Comparison of ENCODE assay signal across 9 mouse cellular contexts in genomic region chr7:30233387-30233786, GRCm38 (mm10). TPM values are rescaled to one million over a fixed set of nuclear protein-coding genes. Genes with fewer than 3 reads are reported as not detected.
DNase-seq lines count a peak whose midpoint lies in the region; ATAC-seq and TF ChIP-seq lines count a peak whose summit lies in the region.
"Had no signal": no experiment of that assay in that cellular context is flagged by ENCODE, and none has a peak within 500 bp of the region (broad histone marks: within the 10 kb centered on the region; RNA-seq: fewer than 3 reads in every experiment).

No protein-coding gene starts in this region.

- H3K27me3 ChIP-seq in forebrain, embryonic 10.5 days (ENCODE audit: poor library complexity, severe bottlenecking) = no peaks in the 10 kb centered on the region
- no peaks in the 10 kb centered on the region for H3K27me3 ChIP-seq in forebrain, postnatal 0 days (ENCODE audit: insufficient read depth, low read length)
- no peaks in the 10 kb centered on the region for H3K27me3 ChIP-seq in neural tube, embryonic 11.5 days (ENCODE audit: control insufficient read depth, insufficient read depth, low read length)
- H3K27me3 ChIP-seq in midbrain, embryonic 14.5 days (ENCODE audit: control insufficient read depth, insufficient read depth, low read length) = no peaks in the 10 kb centered on the region

- ATAC-seq in forebrain, postnatal 0 days = no peak
- ATAC-seq in neural tube, embryonic 11.5 days (ENCODE audit: insufficient read depth, low FRiP score, low TSS enrichment) = no peak
- no peak for ATAC-seq in midbrain, embryonic 14.5 days (ENCODE audit: low FRiP score, low TSS enrichment)

- H3K27ac ChIP-seq in forebrain, embryonic 10.5 days = peak overlapping the region; percentile 96; the same call in 1 of the 2 replicates
- no peak overlapping the region for H3K27ac ChIP-seq in forebrain, postnatal 0 days (ENCODE audit: low read depth, low read length)
- no peak overlapping the region for H3K27ac ChIP-seq in neural tube, embryonic 11.5 days (ENCODE audit: low read depth, low read length)
- H3K27ac ChIP-seq in midbrain, embryonic 14.5 days (replicated peaks; ENCODE audit: low read depth, low read length) = no peak overlapping the region
- no peak overlapping the region for H3K27ac ChIP-seq in left cerebral cortex, adult 2 months

- TF ChIP-seq CTCF in forebrain, postnatal 0 days (IDR thresholded peaks at IDR 0.05; ENCODE audit: low read depth) = no peak
- no peak for TF ChIP-seq CTCF in left cerebral cortex, adult 2 months (IDR thresholded peaks at IDR 0.05)

- H3K4me3 ChIP-seq in forebrain, embryonic 10.5 days = peak overlapping the region; percentile 81
- H3K4me3 ChIP-seq in forebrain, postnatal 0 days (ENCODE audit: low read depth, low read length) = no peak overlapping the region
- H3K4me3 ChIP-seq in neural tube, embryonic 11.5 days (ENCODE audit: low read depth, low read length) = no peak overlapping the region; the same call in 1 of the 2 replicates
- H3K4me3 ChIP-seq in midbrain, embryonic 14.5 days (replicated peaks; ENCODE audit: low read depth, low read length) = no peak overlapping the region
- H3K4me3 ChIP-seq in left cerebral cortex, adult 2 months = no peak overlapping the region

- H3K9me3 ChIP-seq in forebrain, embryonic 10.5 days = no peaks in the 10 kb centered on the region
- H3K9me3 ChIP-seq in forebrain, postnatal 0 days (ENCODE audit: low read length) = no peaks in the 10 kb centered on the region
- H3K9me3 ChIP-seq in neural tube, embryonic 11.5 days (ENCODE audit: control insufficient read depth, low read length) = no peaks in the 10 kb centered on the region
- no peaks in the 10 kb centered on the region for H3K9me3 ChIP-seq in midbrain, embryonic 14.5 days (ENCODE audit: control insufficient read depth, low read length)

- H3K9ac ChIP-seq in forebrain, postnatal 0 days = no peak overlapping the region
- H3K9ac ChIP-seq in neural tube, embryonic 11.5 days (ENCODE audit: low read length) = no peak overlapping the region
- no peak overlapping the region for H3K9ac ChIP-seq in midbrain, embryonic 14.5 days (replicated peaks; ENCODE audit: low read length)

- intact Hi-C loops in left cerebral cortex, adult 2 months (cut with DNase I) = loop anchor here (5.0 kb wide), 1 partner anchor 49 kb away; the partner anchor contains the start of genes Thap8 and Wdr62

- peaks cover 24% of the 10 kb centered on the region for H3K4me1 ChIP-seq in forebrain, embryonic 10.5 days
- H3K4me1 ChIP-seq in forebrain, postnatal 0 days (ENCODE audit: insufficient read depth) = 0 out of 2 replicates have a peak, but pooled peaks cover 5% of the 10 kb centered on the region
- H3K4me1 ChIP-seq in neural tube, embryonic 11.5 days (ENCODE audit: control insufficient read depth, insufficient read depth, low read length) = peaks cover 10% of the 10 kb centered on the region
- H3K4me1 ChIP-seq in midbrain, embryonic 14.5 days (ENCODE audit: control insufficient read depth, insufficient read depth, low read length) = peaks cover 19% of the 10 kb centered on the region

- no peak overlapping the region for H3K4me2 ChIP-seq in forebrain, postnatal 0 days (ENCODE audit: low read depth)
- peak overlapping the region; percentile 70 for H3K4me2 ChIP-seq in neural tube, embryonic 11.5 days (ENCODE audit: low read depth)
- H3K4me2 ChIP-seq in midbrain, embryonic 14.5 days (ENCODE audit: low read length) = peak overlapping the region; percentile 69; the same call in 1 of the 2 replicates

- no peak for DNase-seq in forebrain, embryonic 10.5 days (ENCODE audit: extremely low spot score, low spot score)
- DNase-seq in forebrain, postnatal 0 days = no peak
- DNase-seq in neural tube, embryonic 11.5 days (ENCODE audit: low spot score) = no peak
- DNase-seq in neural tube, embryonic 10.5 days (ENCODE audit: extremely low spot score, low spot score) = no peak
- DNase-seq in kidney, adult 11 months = peak; percentile 47
- DNase-seq in midbrain, embryonic 14.5 days = no peak
- DNase-seq in left cerebral cortex, adult 2 months (ENCODE audit: extremely low spot score in 1 of 2, low spot score in 2 of 2) = no peak
- DNase-seq in urinary bladder, adult 2 months (ENCODE audit: low spot score) = no peak

- H3K36me3 ChIP-seq in forebrain, embryonic 10.5 days (replicated peaks) = peaks cover 43% of the 10 kb centered on the region
- H3K36me3 ChIP-seq in forebrain, postnatal 0 days (ENCODE audit: insufficient read depth) = peaks cover 18% of the 10 kb centered on the region
- H3K36me3 ChIP-seq in neural tube, embryonic 11.5 days (ENCODE audit: control insufficient read depth, insufficient read depth, low read length) = peaks cover 5% of the 10 kb centered on the region
- peaks cover 30% of the 10 kb centered on the region for H3K36me3 ChIP-seq in midbrain, embryonic 14.5 days (ENCODE audit: control insufficient read depth, insufficient read depth, low read length)

- 91% methylated on average over 20 of the region's 20 CpGs for WGBS in forebrain, embryonic 10.5 days
- 91% methylated on average over 20 of the region's 20 CpGs for WGBS in forebrain, postnatal 0 days
- 90% methylated on average over 20 of the region's 20 CpGs for WGBS in neural tube, embryonic 11.5 days
- WGBS in midbrain, embryonic 14.5 days = 92% methylated on average over 20 of the region's 20 CpGs

RNA-seq across cellular contexts. Expression of gene Tbcb, which starts 1.3 kb away (rescaled TPM):
- polyA plus RNA-seq in forebrain, embryonic 10.5 days (2016; fragmentation: Nextera tagmentation; extraction: Ambion mirVana) = 248 and 257 TPM in 2 replicates
- total RNA-seq in forebrain, postnatal 0 days (2014; rRNA removed) = 151 and 204 TPM in 2 replicates
- polyA plus RNA-seq in forebrain, postnatal 0 days (2015; fragmentation: Nextera tagmentation; extraction: Ambion mirVana) = 475 and 558 TPM in 2 replicates
- 268 and 302 TPM in 2 replicates for polyA plus RNA-seq in neural tube, embryonic 11.5 days (2014; fragmentation: Nextera tagmentation; extraction: Ambion mirVana)
- polyA plus RNA-seq in midbrain, embryonic 14.5 days (2014; fragmentation: Nextera tagmentation; extraction: Ambion mirVana) = 337 and 360 TPM in 2 replicates
- 100 to 1,000 TPM; 125 to 133 TPM for total RNA-seq in left cerebral cortex, adult 2 months (2021)
- polyA plus RNA-seq in urinary bladder, adult 2 months (2012; rRNA removed) = 84.3 and 84.5 TPM in 2 replicates

RNA-seq across cellular contexts. Expression of gene Polr2i, which starts 1.6 kb away (rescaled TPM):
- polyA plus RNA-seq in forebrain, embryonic 10.5 days (2016; fragmentation: Nextera tagmentation; extraction: Ambion mirVana) = 163 and 169 TPM in 2 replicates
- total RNA-seq in forebrain, postnatal 0 days (2014; rRNA removed) = 71.0 and 80.9 TPM in 2 replicates
- 186 and 247 TPM in 2 replicates for polyA plus RNA-seq in forebrain, postnatal 0 days (2015; fragmentation: Nextera tagmentation; extraction: Ambion mirVana)
- 179 and 195 TPM in 2 replicates for polyA plus RNA-seq in neural tube, embryonic 11.5 days (2014; fragmentation: Nextera tagmentation; extraction: Ambion mirVana)
- polyA plus RNA-seq in midbrain, embryonic 14.5 days (2014; fragmentation: Nextera tagmentation; extraction: Ambion mirVana) = 176 and 240 TPM in 2 replicates
- total RNA-seq in left cerebral cortex, adult 2 months (2021) = 10 to 100 TPM; 53.3 to 56.3 TPM
- 107 and 140 TPM in 2 replicates for polyA plus RNA-seq in urinary bladder, adult 2 months (2012; rRNA removed)

RNA-seq across cellular contexts. Expression of gene Ovol3, which starts 2.1 kb away (rescaled TPM):
- not detected in 2 replicates for polyA plus RNA-seq in forebrain, embryonic 10.5 days (2016; fragmentation: Nextera tagmentation; extraction: Ambion mirVana)
- not detected in 2 replicates for total RNA-seq in forebrain, postnatal 0 days (2014; rRNA removed)
- not detected in 2 replicates for polyA plus RNA-seq in forebrain, postnatal 0 days (2015; fragmentation: Nextera tagmentation; extraction: Ambion mirVana)
- not detected in 2 replicates for polyA plus RNA-seq in neural tube, embryonic 11.5 days (2014; fragmentation: Nextera tagmentation; extraction: Ambion mirVana)
- polyA plus RNA-seq in midbrain, embryonic 14.5 days (2014; fragmentation: Nextera tagmentation; extraction: Ambion mirVana) = not detected in 2 replicates
- total RNA-seq in left cerebral cortex, adult 2 months (2021) = not detected
- polyA plus RNA-seq in urinary bladder, adult 2 months (2012; rRNA removed) = 0.31 TPM in 1 of 2 replicates, not detected in the other
- polyA plus RNA-seq: C2C12 had no signal

RNA-seq across cellular contexts. Expression of gene Capns1, which starts 34.8 kb away (rescaled TPM):
- polyA plus RNA-seq in forebrain, embryonic 10.5 days (2016; fragmentation: Nextera tagmentation; extraction: Ambion mirVana) = 45.9 and 51.2 TPM in 2 replicates
- total RNA-seq in forebrain, postnatal 0 days (2014; rRNA removed) = 162 and 176 TPM in 2 replicates
- polyA plus RNA-seq in forebrain, postnatal 0 days (2015; fragmentation: Nextera tagmentation; extraction: Ambion mirVana) = 59.3 and 65.9 TPM in 2 replicates
- 45.8 and 51.8 TPM in 2 replicates for polyA plus RNA-seq in neural tube, embryonic 11.5 days (2014; fragmentation: Nextera tagmentation; extraction: Ambion mirVana)
- polyA plus RNA-seq in midbrain, embryonic 14.5 days (2014; fragmentation: Nextera tagmentation; extraction: Ambion mirVana) = 53.0 and 70.5 TPM in 2 replicates
- total RNA-seq in left cerebral cortex, adult 2 months (2021) = 100 to 1,000 TPM; 173 to 175 TPM
- 449 and 545 TPM in 2 replicates for polyA plus RNA-seq in urinary bladder, adult 2 months (2012; rRNA removed)

RNA-seq across cellular contexts. Expression of gene Thap8, which starts 46.5 kb away (rescaled TPM):
- polyA plus RNA-seq in forebrain, embryonic 10.5 days (2016; fragmentation: Nextera tagmentation; extraction: Ambion mirVana) = 0.38 and 0.48 TPM in 2 replicates
- total RNA-seq in forebrain, postnatal 0 days (2014; rRNA removed) = 0.52 TPM in 1 of 2 replicates, not detected in the other
- 0.45 TPM in 2 replicates for polyA plus RNA-seq in forebrain, postnatal 0 days (2015; fragmentation: Nextera tagmentation; extraction: Ambion mirVana)
- polyA plus RNA-seq in neural tube, embryonic 11.5 days (2014; fragmentation: Nextera tagmentation; extraction: Ambion mirVana) = 0.18 and 0.36 TPM in 2 replicates
- polyA plus RNA-seq in midbrain, embryonic 14.5 days (2014; fragmentation: Nextera tagmentation; extraction: Ambion mirVana) = 0.58 and 0.61 TPM in 2 replicates
- total RNA-seq in left cerebral cortex, adult 2 months (2021) = not detected
- polyA plus RNA-seq in urinary bladder, adult 2 months (2012; rRNA removed) = 0.18 and 0.36 TPM in 2 replicates
